Mouse (Mus musculus) cortical plate, adult 2 months (tissue): ENCODE measurements around the gene Rnf11.

Source experiments
- CTCF ChIP-seq: fragments of 200-500 bp; IDR thresholded peaks from 2 replicates; pipeline ENCODE4 v1.5.1; 2011; ENCODE audit warnings: mild to moderate bottlenecking, control low read depth, low read length; ENCODE audit not compliant: insufficient read depth; ENCODE audit errors: extremely low read depth
- POLR2A ChIP-seq: fragments of 200-500 bp; IDR thresholded peaks from 2 replicates; pipeline ENCODE4 v1.6.1; 2011; ENCODE audit warnings: mild to moderate bottlenecking, low read length, control low read depth; ENCODE audit not compliant: insufficient read depth; ENCODE audit errors: extremely low read depth

- TF ChIP-seq CTCF (no peak), POLR2A (no peak)
Measured at GRCm38 (mm10) chr4:109405415-109405814, 79.1 kb downstream of the Rnf11 start.
